Mouse (Mus musculus) right cerebral cortex, postnatal 14 days (tissue): ENCODE results near the gene Cdc42bpa.
"Not testable (repeated sequence)": the region's sequence is repeated elsewhere in the genome, so short reads cannot be mapped to it uniquely, and the experiment has no call there.

Source experiments
- DNase-seq: peaks from one replicate; pipeline ENCODE4 v3.0.0; 2022

Gene Cdc42bpa

GRCm38 (mm10) chr1:179960882-179961698 is 818 bp downstream of the Cdc42bpa start:
- no peak for DNase-seq

GRCm38 (mm10) chr1:179961777-179962176 is 1.5 kb downstream of the Cdc42bpa start:
- DNase-seq, result no peak

GRCm38 (mm10) chr1:179969776-179970428 is 9.6 kb downstream of the Cdc42bpa start:
- no peak for DNase-seq

GRCm38 (mm10) chr1:179975021-179975420 is 14.7 kb downstream of the Cdc42bpa start:
- DNase-seq, result no peak

- no peak for DNase-seq
Observed at GRCm38 (mm10) chr1:179975645-179976275, 15.5 kb downstream of the Cdc42bpa start.

GRCm38 (mm10) chr1:179977437-179977836 is 17.2 kb downstream of the Cdc42bpa start:
- DNase-seq, result no peak

GRCm38 (mm10) chr1:179978742-179979141 is 18.5 kb downstream of the Cdc42bpa start:
- DNase-seq, result no peak

- DNase-seq, result no peak
Observed at GRCm38 (mm10) chr1:179981680-179982079, 21.4 kb downstream of the Cdc42bpa start.

GRCm38 (mm10) chr1:179982183-179982582 is 21.9 kb downstream of the Cdc42bpa start:
- DNase-seq, result no peak

GRCm38 (mm10) chr1:179982933-179983332 is 22.7 kb downstream of the Cdc42bpa start:
- DNase-seq, result no peak

GRCm38 (mm10) chr1:179984171-179984570 is 23.9 kb downstream of the Cdc42bpa start:
- DNase-seq, result no peak

GRCm38 (mm10) chr1:179991660-179992235 is 31.5 kb downstream of the Cdc42bpa start:
- DNase-seq, result no peak

- no peak for DNase-seq
Observed at GRCm38 (mm10) chr1:179992255-179992654, 32.0 kb downstream of the Cdc42bpa start.

- no peak for DNase-seq
Observed at GRCm38 (mm10) chr1:180008057-180008456, 47.8 kb downstream of the Cdc42bpa start.

- no peak for DNase-seq
Observed at GRCm38 (mm10) chr1:180013479-180013878, 53.2 kb downstream of the Cdc42bpa start.

- DNase-seq, result no peak
Observed at GRCm38 (mm10) chr1:180018218-180018617, 57.9 kb downstream of the Cdc42bpa start.

GRCm38 (mm10) chr1:180021463-180022296 is 61.4 kb downstream of the Cdc42bpa start:
- no peak for DNase-seq

- DNase-seq, result no peak
Observed at GRCm38 (mm10) chr1:180023512-180023911, 63.2 kb downstream of the Cdc42bpa start.

- DNase-seq, result not testable (repeated sequence)
Observed at GRCm38 (mm10) chr1:180029863-180030262, 69.6 kb downstream of the Cdc42bpa start.

GRCm38 (mm10) chr1:180030631-180031365 is 70.5 kb downstream of the Cdc42bpa start:
- no peak for DNase-seq

- DNase-seq, result no peak
Observed at GRCm38 (mm10) chr1:180031705-180032548, 71.7 kb downstream of the Cdc42bpa start.
